Mouse (Mus musculus) embryonic facial prominence, embryonic 12.5 days (tissue): Measurements from ENCODE around the gene Col4a6. TPM values are rescaled to one million over a fixed set of nuclear protein-coding genes. Genes with fewer than 3 reads are reported as not detected.
A peak's percentile ranks its signal among the peaks of the same experiment; 100 is the strongest.

Experiments used
- ATAC-seq: fragments of 200-750 bp; cut with Nextera tagmentation; 2 replicates; pipeline ENCODE4 v1.8.0; 2017; ENCODE audit not compliant: insufficient number of reproducible peaks, insufficient read depth, low FRiP score, low TSS enrichment
- H3K27ac ChIP-seq: fragments of 300-500 bp; sonication (generic); 2 replicates; pipeline ENCODE4 v1.5.1; 2016; ENCODE audit warnings: mild to moderate bottlenecking
- H3K27me3 ChIP-seq: fragments of 300-500 bp; sonication (generic); 2 replicates; pipeline ENCODE4 v1.6.1; 2016; ENCODE audit warnings: mild to moderate bottlenecking, moderate library complexity
- H3K36me3 ChIP-seq: fragments of 300-500 bp; sonication (generic); 2 replicates; pipeline ENCODE4 v1.6.1; 2016; ENCODE audit warnings: mild to moderate bottlenecking
- H3K4me1 ChIP-seq: fragments of 300-500 bp; sonication (generic); 2 replicates; pipeline ENCODE4 v1.6.1; 2016
- H3K4me2 ChIP-seq: fragments of 300-500 bp; sonication (generic); replicated peaks from 2 replicates; pipeline ENCODE4 v1.6.1; 2016; ENCODE audit warnings: mild to moderate bottlenecking, moderate library complexity
- H3K4me3 ChIP-seq: fragments of 300-500 bp; sonication (generic); 2 replicates; pipeline ENCODE4 v1.5.1; 2016; ENCODE audit warnings: mild to moderate bottlenecking
- H3K9ac ChIP-seq: fragments of 300-500 bp; sonication (generic); 2 replicates; pipeline ENCODE4 v1.6.1; 2016; ENCODE audit warnings: mild to moderate bottlenecking, moderate library complexity
- H3K9me3 ChIP-seq: fragments of 300-500 bp; sonication (generic); 2 replicates; pipeline ENCODE4 v1.6.1; 2016; ENCODE audit warnings: mild to moderate bottlenecking, moderate library complexity
- WGBS: fragments of 180-500 bp; shearing (Covaris S2); methylation state at CpG from one replicate; pipeline ENCODE4 v1.1.7; 2016; 5-methylcytosine and 5-hydroxymethylcytosine counted together
- polyA plus RNA-seq: library from polyadenylated mRNA; unstranded; fragments of >200 nt; fragmentation: Nextera tagmentation; extraction: Ambion mirVana; gene quantifications from 2 replicates; pipeline ENCODE4 v1.2.1, GENCODE M21; 2016

Gene Col4a6
- polyA plus RNA-seq: 1.3 and 2.0 TPM in 2 replicates

GRCm38 (mm10) chrX:141473470-141474302, at the start of gene Col4a6:
TSS of gene Col4a6 (minus strand) at chrX:141474076.
- Histone ChIP-seq H3K36me3 (no peaks in the 10 kb centered on the region), H3K4me1 (no peaks in the 10 kb centered on the region), H3K4me3 (peak within 1 kb of the TSS; percentile 41), H3K27ac (no peak within 1 kb of the TSS), H3K27me3 (peaks cover 14% of the 10 kb centered on the region; the same call in 1 of the 2 replicates), H3K4me2 (peak within 1 kb of the TSS; percentile 50), H3K9me3 (no peaks in the 10 kb centered on the region), H3K9ac (0 out of 2 replicates have a peak within 1 kb of the TSS, but pooled peaks have one; percentile 15)
- 13% methylated on average over 16 of the region's 16 CpGs for WGBS
- no peak for ATAC-seq

DNA sequence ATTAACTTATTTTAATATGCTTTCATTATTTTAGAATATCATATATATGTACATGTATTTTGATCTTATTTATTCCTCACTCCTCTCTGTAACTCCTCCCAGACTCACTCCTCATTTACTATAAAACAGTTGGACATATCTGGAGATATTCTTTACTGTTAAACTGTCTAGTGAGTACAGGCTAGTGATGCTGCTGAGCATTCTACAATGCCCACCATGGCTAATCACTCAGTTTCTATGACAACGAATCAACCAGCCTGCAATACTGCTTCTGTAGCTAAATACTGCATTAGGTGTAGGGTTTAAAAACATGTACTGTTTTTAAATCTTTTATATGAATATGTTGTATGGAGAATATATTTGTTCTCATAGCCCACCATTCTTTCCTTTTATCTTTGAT, 29.2 kb upstream of the Col4a6 start:
- 86% methylated on average over 1 of the region's 1 CpGs for WGBS
- Histone ChIP-seq H3K9ac (no peak overlapping the region), H3K27me3 (no peaks in the 10 kb centered on the region), H3K4me3 (no peak overlapping the region), H3K27ac (no peak overlapping the region), H3K4me2 (no peak overlapping the region), H3K9me3 (no peaks in the 10 kb centered on the region), H3K4me1 (no peaks in the 10 kb centered on the region), H3K36me3 (no peaks in the 10 kb centered on the region)
- ATAC-seq: no peak

GRCm38 (mm10) chrX:141494545-141494944, 20.7 kb upstream of the Col4a6 start:
- Histone ChIP-seq H3K9me3 (no peaks in the 10 kb centered on the region), H3K9ac (no peak overlapping the region), H3K36me3 (no peaks in the 10 kb centered on the region), H3K4me1 (no peaks in the 10 kb centered on the region), H3K27ac (no peak overlapping the region), H3K4me2 (no peak overlapping the region), H3K27me3 (peaks cover 2% of the 10 kb centered on the region; the same call in 1 of the 2 replicates), H3K4me3 (no peak overlapping the region)
- WGBS: 75% methylated on average over 4 of the region's 4 CpGs
- no peak for ATAC-seq

- H3K36me3 ChIP-seq: no peaks in the 10 kb centered on the region
- H3K27me3 ChIP-seq: peaks cover 12% of the 10 kb centered on the region; the same call in 1 of the 2 replicates
- WGBS: 19% methylated on average over 14 of the region's 14 CpGs
- ATAC-seq: 0 out of 2 replicates have a peak, but pooled peaks have one; percentile 69
- H3K27ac ChIP-seq: no peak overlapping the region
- no peaks in the 10 kb centered on the region for H3K4me1 ChIP-seq
- peak overlapping the region; percentile 50 for H3K4me2 ChIP-seq
- H3K9ac ChIP-seq: peak overlapping the region; percentile 48
- H3K4me3 ChIP-seq: peak overlapping the region; percentile 41
- no peaks in the 10 kb centered on the region for H3K9me3 ChIP-seq
Measured at GRCm38 (mm10) chrX:141475566-141476327, 1.9 kb upstream of the Col4a6 start.

- ATAC-seq: no peak
- no peaks in the 10 kb centered on the region for H3K9me3 ChIP-seq
- peaks cover 14% of the 10 kb centered on the region; the same call in 1 of the 2 replicates for H3K27me3 ChIP-seq
- H3K27ac ChIP-seq: no peak within 1 kb of the TSS
- H3K4me1 ChIP-seq: no peaks in the 10 kb centered on the region
- peak within 1 kb of the TSS; percentile 48 for H3K9ac ChIP-seq
- 16% methylated on average over 13 of the region's 13 CpGs for WGBS
- peak within 1 kb of the TSS; percentile 50 for H3K4me2 ChIP-seq
- H3K4me3 ChIP-seq: peak within 1 kb of the TSS; percentile 41
- H3K36me3 ChIP-seq: no peaks in the 10 kb centered on the region
Measured at GRCm38 (mm10) chrX:141475110-141475509, 1.2 kb upstream of the Col4a6 start, which contains the start of gene Col4a5. TSS of gene Col4a5 (plus strand) at chrX:141475385.

GRCm38 (mm10) chrX:141447936-141448335, 25.9 kb downstream of the Col4a6 start:
- Histone ChIP-seq H3K27me3 (0 out of 2 replicates have a peak, but pooled peaks cover 4% of the 10 kb centered on the region), H3K4me1 (no peaks in the 10 kb centered on the region), H3K4me3 (no peak overlapping the region), H3K9ac (no peak overlapping the region), H3K27ac (no peak overlapping the region), H3K9me3 (no peaks in the 10 kb centered on the region), H3K36me3 (no peaks in the 10 kb centered on the region), H3K4me2 (no peak overlapping the region)
- 83% methylated on average over 1 of the region's 1 CpGs for WGBS
- no peak for ATAC-seq

GRCm38 (mm10) chrX:141439423-141439822, 34.5 kb downstream of the Col4a6 start:
- Histone ChIP-seq H3K4me1 (no peaks in the 10 kb centered on the region), H3K4me3 (no peak overlapping the region), H3K27ac (no peak overlapping the region), H3K9me3 (no peaks in the 10 kb centered on the region), H3K36me3 (no peaks in the 10 kb centered on the region), H3K27me3 (no peaks in the 10 kb centered on the region; the same call in 1 of the 2 replicates), H3K9ac (no peak overlapping the region), H3K4me2 (no peak overlapping the region)
- ATAC-seq: no peak
- 69% methylated on average over 2 of the region's 2 CpGs for WGBS

DNA sequence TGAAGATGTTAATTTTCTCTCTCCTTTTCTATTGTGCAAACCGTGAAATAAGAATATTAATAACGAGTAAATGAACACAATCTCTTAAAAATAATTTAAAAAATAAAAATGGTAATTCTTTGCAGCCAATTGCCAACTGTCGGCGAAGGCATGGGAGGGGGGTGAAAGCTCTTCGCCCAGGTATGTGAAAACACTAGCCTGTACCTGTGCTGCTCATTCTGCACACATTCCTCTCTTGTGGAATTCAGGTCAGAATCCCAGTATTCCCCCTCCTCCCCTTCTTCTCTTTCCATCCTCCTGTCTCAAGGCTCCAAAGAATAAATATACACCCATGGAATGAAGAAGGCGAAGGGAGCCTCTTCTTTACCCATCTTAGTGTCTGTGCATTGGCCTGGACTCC, 37.1 kb downstream of the Col4a6 start:
- Histone ChIP-seq H3K9me3 (no peaks in the 10 kb centered on the region), H3K9ac (no peak overlapping the region), H3K4me3 (no peak overlapping the region), H3K4me2 (no peak overlapping the region), H3K27me3 (no peaks in the 10 kb centered on the region; the same call in 1 of the 2 replicates), H3K4me1 (no peaks in the 10 kb centered on the region), H3K36me3 (no peaks in the 10 kb centered on the region), H3K27ac (no peak overlapping the region)
- ATAC-seq: no peak
- WGBS: 84% methylated on average over 6 of the region's 6 CpGs

GRCm38 (mm10) chrX:141415318-141415717, 58.6 kb downstream of the Col4a6 start:
- WGBS: 52% methylated on average over 2 of the region's 2 CpGs

DNA sequence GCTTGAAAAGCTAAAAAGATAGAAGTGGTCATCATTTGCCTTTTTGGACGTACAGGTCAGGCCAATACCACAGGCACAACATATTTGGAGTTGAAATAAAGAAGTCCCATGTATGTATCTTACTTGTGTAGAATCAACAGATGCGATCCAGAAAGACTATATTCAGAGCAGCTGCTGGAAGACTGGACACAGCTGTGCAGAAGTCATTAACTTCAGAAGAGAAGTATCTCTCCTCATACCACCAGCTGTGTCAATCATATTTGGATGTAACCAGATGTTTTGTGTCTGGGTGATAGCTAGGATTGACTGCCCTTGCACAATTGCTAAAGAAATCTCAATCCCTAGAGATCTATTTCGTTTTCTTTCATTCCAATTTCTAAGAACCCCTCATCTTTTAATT, 77.6 kb downstream of the Col4a6 start:
- no peaks in the 10 kb centered on the region for H3K36me3 ChIP-seq
- H3K27ac ChIP-seq: no peak overlapping the region
- H3K4me1 ChIP-seq: no peaks in the 10 kb centered on the region
- no peak overlapping the region for H3K9ac ChIP-seq
- no peaks in the 10 kb centered on the region; the same call in 1 of the 2 replicates for H3K27me3 ChIP-seq
- H3K4me3 ChIP-seq: no peak overlapping the region
- WGBS: 66% methylated on average over 3 of the region's 3 CpGs
- no peaks in the 10 kb centered on the region for H3K9me3 ChIP-seq
- no peak for ATAC-seq
- H3K4me2 ChIP-seq: no peak overlapping the region

More at GRCm38 (mm10) chrX:141415318-141415717, 58.6 kb downstream of the Col4a6 start:
- H3K9ac ChIP-seq: no peak overlapping the region
- H3K4me1 ChIP-seq: no peaks in the 10 kb centered on the region
- no peak for ATAC-seq
- no peaks in the 10 kb centered on the region for H3K27me3 ChIP-seq
- no peaks in the 10 kb centered on the region for H3K36me3 ChIP-seq
- no peak overlapping the region for H3K27ac ChIP-seq
- H3K4me3 ChIP-seq: no peak overlapping the region
- H3K9me3 ChIP-seq: no peaks in the 10 kb centered on the region
- no peak overlapping the region for H3K4me2 ChIP-seq

- no peaks in the 10 kb centered on the region for H3K9me3 ChIP-seq
- ATAC-seq: no peak
- no peak overlapping the region for H3K4me2 ChIP-seq
- H3K27me3 ChIP-seq: peaks cover 3% of the 10 kb centered on the region; the same call in 1 of the 2 replicates
- H3K36me3 ChIP-seq: no peaks in the 10 kb centered on the region
- H3K4me3 ChIP-seq: no peak overlapping the region
- H3K9ac ChIP-seq: no peak overlapping the region
- no peak overlapping the region for H3K27ac ChIP-seq
- H3K4me1 ChIP-seq: no peaks in the 10 kb centered on the region
- 87% methylated on average over 3 of the region's 3 CpGs for WGBS
Measured at GRCm38 (mm10) chrX:141385399-141386105, 88.3 kb downstream of the Col4a6 start.
